Mouse (Mus musculus) spleen, postnatal 36 days (tissue): ENCODE measurements at regions not wholly inside any gene's neighbourhood (a gene's known extent, or its start where the extent isn't known, plus 50 kb on each side); places are given as distances from the start of the nearest gene placed in this dataset.

ENCODE experiments used
- DNase-seq, 2 experiments: peaks; one replicate each; pipeline ENCODE4 v3.0.0; 2022; ENCODE audit warnings: low spot score in 2 of 2, mixed read lengths in 1 of 2

GRCm38 (mm10) chr9:47433185-47433584 is 96.8 kb upstream of the Cadm1 start:
- no peak for DNase-seq

- DNase-seq, result no peak
These were observed 95.9 kb upstream of the Cadm1 start for GRCm38 (mm10) chr9:47434091-47434490.

GRCm38 (mm10) chr9:47438976-47439375 is 91.0 kb upstream of the Cadm1 start:
- DNase-seq, result no peak

GRCm38 (mm10) chr9:47439506-47439905 is 90.5 kb upstream of the Cadm1 start:
- no peak for DNase-seq

- no peak for DNase-seq
These were observed 89.8 kb upstream of the Cadm1 start for GRCm38 (mm10) chr9:47440128-47440527.

GRCm38 (mm10) chr9:47441155-47441554 is 88.8 kb upstream of the Cadm1 start:
- no peak for DNase-seq

DNA sequence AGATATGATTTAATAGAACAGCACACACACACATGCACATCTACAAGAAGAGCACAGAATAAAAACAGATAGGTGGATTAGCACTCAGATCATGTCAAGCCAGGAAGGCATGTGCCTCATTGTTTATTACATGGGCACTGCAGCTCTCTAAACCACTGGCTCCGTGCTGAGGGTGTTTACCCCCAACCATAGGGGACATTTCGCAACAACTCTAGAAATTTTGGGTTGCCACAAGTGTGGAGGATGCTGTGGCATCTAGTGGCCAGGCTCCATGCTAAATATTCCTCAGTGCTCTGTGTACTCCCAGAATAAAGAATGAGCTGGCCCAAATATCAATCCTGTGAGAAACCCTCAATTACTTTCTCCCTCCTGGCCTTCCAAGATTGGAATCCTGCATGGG is 85.8 kb upstream of the Cadm1 start:
- DNase-seq, result no peak

DNA sequence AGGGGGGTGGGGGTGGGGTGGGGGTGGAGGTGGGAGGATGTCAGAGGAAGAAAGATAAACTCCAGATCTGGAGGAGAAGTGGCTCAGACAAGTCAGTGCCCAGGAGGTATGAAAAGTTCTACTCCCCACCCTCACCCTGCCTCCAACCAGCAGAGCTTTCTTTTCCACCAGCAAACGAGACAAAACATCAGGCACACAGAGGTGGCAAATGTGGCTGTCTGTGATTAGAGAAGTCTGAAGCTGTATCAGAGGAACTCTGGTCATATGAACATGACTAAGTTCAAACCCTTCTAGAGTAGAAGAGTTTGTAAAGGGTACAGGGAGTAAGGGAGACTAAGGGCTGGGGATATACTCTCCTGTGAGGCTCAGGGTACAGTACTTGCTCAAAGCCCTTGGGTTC is 85.2 kb upstream of the Cadm1 start:
- no peak for DNase-seq

GRCm38 (mm10) chr9:47445332-47445731 is 84.6 kb upstream of the Cadm1 start:
- DNase-seq, result no peak

GRCm38 (mm10) chr9:47452752-47453151 is 77.2 kb upstream of the Cadm1 start:
- no peak for DNase-seq

- DNase-seq, result no peak
These were observed 71.1 kb upstream of the Cadm1 start for GRCm38 (mm10) chr9:47458721-47459418.

GRCm38 (mm10) chr9:47459461-47460049 is 70.4 kb upstream of the Cadm1 start:
- DNase-seq, result no peak

DNA sequence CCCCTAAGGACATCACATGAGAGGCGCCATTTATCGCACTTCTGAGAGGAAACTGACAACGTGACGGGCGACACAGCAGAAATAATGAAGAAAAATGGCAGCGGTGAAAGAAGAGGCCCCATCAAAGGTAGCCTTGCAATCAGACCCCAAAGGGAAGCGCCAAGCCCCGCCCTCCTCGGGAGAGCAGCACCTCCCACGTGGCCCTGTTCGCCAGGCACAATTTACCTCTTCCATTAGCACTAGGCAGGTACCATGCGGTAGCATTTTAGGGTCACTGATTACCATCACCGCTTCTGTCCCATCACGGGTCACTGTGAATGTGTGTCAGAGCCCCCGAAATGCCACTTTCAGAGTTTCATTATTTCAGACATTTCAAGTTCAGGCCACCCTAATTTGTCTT is 69.7 kb upstream of the Cadm1 start:
- no peak for DNase-seq

- DNase-seq, result no peak
These were observed 68.1 kb upstream of the Cadm1 start for GRCm38 (mm10) chr9:47461915-47462314.

- DNase-seq, result no peak
These were observed 63.2 kb upstream of the Cadm1 start for GRCm38 (mm10) chr9:47466767-47467166.

- no peak for DNase-seq
These were observed 62.2 kb upstream of the Cadm1 start for GRCm38 (mm10) chr9:47467815-47468214.

DNA sequence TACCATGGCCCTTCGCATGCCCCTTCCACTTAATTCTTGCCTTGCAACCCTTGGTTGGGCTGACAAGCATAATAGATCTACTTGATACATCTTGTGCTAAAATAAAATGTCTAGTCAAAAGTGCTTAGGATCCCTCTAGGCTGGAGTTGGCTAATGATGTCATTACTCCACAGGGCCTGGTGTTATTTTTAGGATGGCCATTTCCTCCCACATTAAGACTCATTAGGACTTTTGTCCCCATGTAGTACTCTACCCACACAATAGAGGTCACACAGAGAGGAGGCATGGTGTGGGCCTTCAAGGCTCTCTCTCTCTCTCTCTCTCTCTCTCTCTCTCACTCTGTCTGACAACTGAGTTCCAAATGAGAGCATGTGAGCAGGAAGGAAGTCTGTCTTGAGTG is 60.4 kb upstream of the Cadm1 start:
- DNase-seq, result no peak

- DNase-seq, result no peak
These were observed 59.2 kb upstream of the Cadm1 start for GRCm38 (mm10) chr9:47470741-47471140.

DNA sequence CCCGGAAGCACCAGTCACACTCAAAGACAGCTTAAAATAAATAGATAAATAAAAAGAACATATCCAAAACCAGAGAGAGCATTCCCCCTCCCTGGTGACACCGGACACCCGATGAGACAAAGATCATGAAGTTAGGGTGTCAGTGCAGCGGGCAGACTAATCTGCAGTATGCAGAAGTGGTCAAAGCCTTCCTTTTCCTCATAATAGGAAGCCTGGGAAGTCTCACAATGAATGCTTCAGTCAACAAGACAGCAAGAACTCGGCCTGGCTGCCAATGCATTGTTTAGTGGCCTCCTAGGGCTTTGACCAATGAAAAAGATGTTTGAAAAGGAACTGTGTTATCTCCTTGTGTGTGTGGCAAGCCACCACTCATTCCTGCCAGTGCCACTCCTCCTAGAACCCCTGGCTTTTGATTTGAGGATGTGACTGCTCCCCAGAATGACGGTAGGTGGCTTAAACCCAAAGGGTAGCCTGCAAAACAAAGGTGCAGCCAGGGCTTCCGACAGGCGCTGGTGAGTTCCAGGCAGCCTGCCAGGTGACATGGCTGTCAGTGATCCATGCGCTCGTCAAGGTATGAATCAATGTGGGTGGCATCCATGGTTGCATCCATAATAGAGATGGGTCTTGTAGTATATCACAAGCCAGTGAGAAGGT is 58.1 kb upstream of the Cadm1 start:
- DNase-seq, result no peak

DNA sequence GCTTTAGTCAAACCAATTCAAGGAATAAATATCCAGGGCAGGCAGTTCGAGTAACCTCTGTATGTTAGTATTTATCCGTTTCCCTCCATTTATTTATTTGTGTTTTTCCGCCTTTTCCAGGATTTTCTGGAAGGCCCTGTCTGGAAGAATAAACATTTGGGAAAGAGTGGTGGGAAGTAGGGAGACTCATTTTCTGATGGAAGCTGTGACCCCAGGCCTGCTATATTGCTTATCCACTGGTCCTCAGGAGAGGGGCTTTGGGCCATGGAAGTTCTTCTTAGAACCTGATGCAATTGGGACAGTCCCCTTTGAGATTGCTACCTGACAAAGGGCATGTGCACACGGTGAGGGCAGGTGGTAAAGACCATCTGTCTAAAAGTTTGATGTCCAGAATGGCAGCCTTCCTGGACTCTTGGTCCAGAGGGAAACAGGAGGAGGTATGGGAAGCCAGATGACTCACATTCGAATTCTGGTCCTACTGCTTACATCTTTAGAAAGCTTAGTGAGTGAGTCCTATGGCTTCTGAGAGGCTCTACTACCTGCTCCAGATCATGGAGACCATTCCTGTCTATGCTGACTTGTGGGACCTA is 56.1 kb upstream of the Cadm1 start:
- no peak for DNase-seq

GRCm38 (mm10) chr9:47474776-47475175 is 55.2 kb upstream of the Cadm1 start:
- DNase-seq, result no peak

GRCm38 (mm10) chr9:47477889-47478288 is 52.1 kb upstream of the Cadm1 start:
- DNase-seq, result no peak
